Mouse (Mus musculus) ES-E14 (cell line): ENCODE results near the gene Cfap77.

Experiments used
- CHD2 ChIP-seq: IDR thresholded peaks from 2 replicates; pipeline ENCODE4 v1.6.1; 2014; ENCODE audit warnings: mild to moderate bottlenecking, low read depth, low read length, inconsistent platforms
- HCFC1 ChIP-seq: IDR thresholded peaks from 2 replicates; pipeline ENCODE4 v1.6.1; 2012; ENCODE audit warnings: low read length, inconsistent platforms, borderline replicate concordance; ENCODE audit not compliant: insufficient read depth
- MAFK ChIP-seq: IDR thresholded peaks from 2 replicates; pipeline ENCODE4 v1.6.1; 2014; ENCODE audit warnings: mild to moderate bottlenecking, low read depth, low read length, inconsistent platforms; ENCODE audit not compliant: insufficient read depth
- ZC3H11A ChIP-seq: IDR thresholded peaks from 2 replicates; pipeline ENCODE4 v1.6.1; 2012; ENCODE audit warnings: low read depth, mild to moderate bottlenecking, inconsistent platforms, low read length, borderline replicate concordance
- ZNF384 ChIP-seq: IDR thresholded peaks from 2 replicates; pipeline ENCODE4 v1.6.1; 2012; ENCODE audit warnings: low read depth, low read length, inconsistent platforms

GRCm38 (mm10) chr2:28970424-28970823 lies 84.4 kb downstream of the Cfap77 start:
- no peak for TF ChIP-seq CHD2
- TF ChIP-seq MAFK, result no peak
- TF ChIP-seq HCFC1, result no peak
- TF ChIP-seq ZNF384, result no peak
- no peak for TF ChIP-seq ZC3H11A
